Mouse (Mus musculus) spleen, adult 2 months (tissue): ENCODE measurements around the gene Eif4e3.

Source experiments
- CTCF ChIP-seq: fragments of 200-500 bp; IDR thresholded peaks from 2 replicates; pipeline ENCODE4 v1.5.1; 2011; ENCODE audit warnings: mild to moderate bottlenecking, inconsistent platforms; ENCODE audit not compliant: insufficient read depth, insufficient read length, insufficient replicate concordance; ENCODE audit errors: extremely low read depth
- POLR2A ChIP-seq: fragments of 200-500 bp; IDR thresholded peaks from 2 replicates; pipeline ENCODE4 v1.6.1; 2011; ENCODE audit warnings: low read depth, low read length, inconsistent platforms

DNA sequence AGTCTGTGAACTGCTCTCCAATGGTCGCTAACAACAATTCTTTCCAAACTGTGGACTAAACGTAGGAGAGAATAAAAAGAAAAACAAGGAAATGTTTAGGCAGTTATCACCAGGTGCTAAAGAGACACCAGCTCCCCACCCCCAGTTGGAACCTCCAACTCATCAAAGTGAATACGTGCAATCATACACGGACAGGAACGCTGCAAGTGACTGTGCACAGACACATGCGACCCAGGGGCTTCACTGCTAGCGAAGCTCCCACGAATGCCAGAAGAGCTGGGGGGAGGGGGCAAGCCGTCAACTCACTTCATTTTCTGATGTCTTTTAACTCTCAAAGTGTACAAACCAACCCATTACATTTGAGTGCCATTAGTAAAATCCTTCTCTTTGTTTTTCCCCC is 30.4 kb downstream of the Eif4e3 start:
- TF ChIP-seq CTCF (no peak), POLR2A (no peak)
